Mouse (Mus musculus) olfactory bulb, adult 2 months (tissue): Measurements from ENCODE around the gene Sbf1.

Experiments used
- CTCF ChIP-seq: fragments of 200-500 bp; IDR thresholded peaks from 2 replicates; pipeline ENCODE4 v1.5.1; 2012; ENCODE audit warnings: low read depth, mild to moderate bottlenecking, low read length, moderate library complexity; ENCODE audit not compliant: insufficient read depth
- POLR2A ChIP-seq: fragments of 200-500 bp; IDR thresholded peaks from 2 replicates; pipeline ENCODE4 v1.6.1; 2012; ENCODE audit warnings: mild to moderate bottlenecking, low read depth, low read length, moderate library complexity; ENCODE audit not compliant: insufficient read depth

GRCm38 (mm10) chr15:89308406-89309139 is 6.5 kb downstream of the Sbf1 start:
- no peak for TF ChIP-seq POLR2A
- TF ChIP-seq CTCF, result no peak
